Mouse (Mus musculus) spleen, postnatal 36 days (tissue): ENCODE measurements at regions not wholly inside any gene's neighbourhood (a gene's known extent, or its start where the extent isn't known, plus 50 kb on each side); places are given as distances from the start of the nearest gene placed in this dataset.

ENCODE experiments used
- DNase-seq, 2 experiments: peaks; one replicate each; pipeline ENCODE4 v3.0.0; 2022; ENCODE audit warnings: low spot score in 2 of 2, mixed read lengths in 1 of 2

GRCm38 (mm10) chr8:92518486-92518885 lies 155.6 kb upstream of the Irx6 start:
- DNase-seq, result no peak

GRCm38 (mm10) chr8:92522519-92522918 lies 151.6 kb upstream of the Irx6 start:
- no peak for DNase-seq

- no peak for DNase-seq
Observed at GRCm38 (mm10) chr8:92529756-92530155, 144.3 kb upstream of the Irx6 start.

DNA sequence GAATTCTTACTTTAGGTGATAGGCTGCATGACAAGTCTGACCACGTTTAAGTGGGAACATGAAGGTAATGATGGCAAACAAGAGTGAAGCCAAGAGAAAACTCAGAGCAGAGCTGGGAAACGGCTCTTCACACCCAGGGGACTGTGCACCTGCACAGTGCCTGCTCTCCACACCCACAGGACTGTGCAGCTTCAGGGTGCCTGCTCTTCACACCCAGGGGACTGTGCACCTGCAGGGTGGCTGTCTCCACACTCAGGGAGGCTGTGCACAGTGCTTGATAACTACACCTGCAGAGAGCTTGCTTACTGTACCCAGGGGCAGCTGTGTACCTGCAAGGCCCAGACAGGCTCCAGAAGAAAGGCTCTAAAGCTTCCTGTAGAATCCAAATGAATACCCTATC lies 133.5 kb upstream of the Irx6 start:
- DNase-seq, result peak; percentile 54 to 58

GRCm38 (mm10) chr8:92545347-92546059 lies 128.6 kb upstream of the Irx6 start:
- no peak for DNase-seq

- no peak for DNase-seq
Observed at GRCm38 (mm10) chr8:92555140-92555539, 118.9 kb upstream of the Irx6 start.

GRCm38 (mm10) chr8:92555631-92556030 lies 118.5 kb upstream of the Irx6 start:
- no peak for DNase-seq

DNA sequence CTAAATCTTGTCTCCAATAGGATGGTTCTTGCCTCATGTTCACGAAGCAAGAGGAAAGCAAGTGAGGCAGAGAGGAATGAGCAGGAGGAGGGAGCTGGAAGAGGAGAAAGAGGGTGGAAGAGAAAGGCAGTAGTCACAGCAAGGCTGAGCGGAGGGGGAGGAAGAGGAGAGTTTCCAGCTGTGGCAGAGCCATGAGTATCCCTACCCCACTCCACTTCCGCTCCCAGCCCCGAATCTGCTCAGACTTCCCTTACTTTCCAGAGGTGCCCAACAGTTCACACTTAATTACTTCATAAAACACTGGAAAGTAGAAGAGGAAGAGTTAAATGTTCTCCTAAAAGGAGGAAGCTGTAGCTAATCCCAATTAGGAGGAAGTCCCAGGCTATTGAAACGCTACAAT lies 111.6 kb upstream of the Irx6 start:
- DNase-seq, result no peak

DNA sequence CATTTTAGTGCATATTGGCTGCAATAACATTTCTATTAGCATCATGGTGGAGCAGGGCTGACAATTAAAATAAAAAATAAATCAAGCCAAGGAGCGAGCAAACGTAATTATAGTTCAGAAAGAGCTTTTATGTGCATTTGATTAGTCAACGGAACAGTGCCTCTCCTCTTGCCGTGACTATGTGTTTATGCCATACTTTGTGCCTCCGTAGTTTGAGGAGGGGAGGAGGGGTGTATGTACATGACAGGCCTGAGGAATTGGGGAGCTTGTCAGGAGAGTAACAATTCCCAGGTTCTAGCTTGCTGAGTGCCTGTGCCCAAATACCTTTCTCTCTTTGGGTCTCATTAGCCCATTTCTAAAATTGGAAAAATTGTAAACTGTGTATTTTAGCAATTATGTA lies 111.1 kb upstream of the Irx6 start:
- no peak for DNase-seq

- no peak for DNase-seq
Observed at GRCm38 (mm10) chr8:92569650-92570049, 104.4 kb upstream of the Irx6 start.

DNA sequence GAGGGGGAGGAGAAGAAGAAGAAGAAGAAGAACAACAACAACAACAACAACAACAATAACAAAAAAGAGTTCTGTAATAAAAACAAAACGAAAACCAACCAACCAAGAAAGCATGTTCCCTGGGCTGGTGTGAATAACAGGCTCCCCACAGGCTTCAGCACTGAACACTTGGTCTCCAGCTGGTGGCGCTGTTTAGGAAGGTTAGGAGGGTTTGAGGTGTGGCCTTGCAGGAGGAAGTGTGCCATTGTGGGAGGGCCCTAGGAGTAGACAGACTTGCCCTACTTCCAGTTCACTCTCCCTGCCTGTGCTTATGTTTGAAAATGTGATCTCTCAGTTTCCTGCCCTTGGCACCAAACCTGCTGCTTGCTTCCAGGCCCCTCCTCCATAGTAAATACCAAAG lies 94.6 kb upstream of the Irx6 start:
- no peak for DNase-seq

GRCm38 (mm10) chr8:92581051-92581450 lies 93.0 kb upstream of the Irx6 start:
- no peak for DNase-seq

DNA sequence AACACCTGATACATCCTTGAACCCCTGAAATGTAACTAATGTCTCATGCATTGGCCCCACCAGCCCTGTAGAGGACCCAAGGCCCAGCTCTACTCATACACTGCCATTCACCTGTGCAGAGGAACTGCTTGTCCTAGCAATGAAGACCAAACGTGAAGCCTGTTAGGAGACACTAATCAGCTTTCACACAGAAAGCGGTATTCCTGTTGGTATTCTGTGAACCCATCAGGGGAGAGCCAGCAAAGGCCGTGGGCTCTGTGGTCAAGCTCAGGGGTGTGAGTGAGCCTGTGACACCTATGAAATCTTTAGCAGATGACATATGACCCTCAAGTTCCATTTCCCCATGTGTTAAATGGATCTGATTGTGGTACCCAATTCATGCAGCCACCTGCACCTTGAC lies 73.3 kb upstream of the Irx6 start:
- DNase-seq, result no peak

DNA sequence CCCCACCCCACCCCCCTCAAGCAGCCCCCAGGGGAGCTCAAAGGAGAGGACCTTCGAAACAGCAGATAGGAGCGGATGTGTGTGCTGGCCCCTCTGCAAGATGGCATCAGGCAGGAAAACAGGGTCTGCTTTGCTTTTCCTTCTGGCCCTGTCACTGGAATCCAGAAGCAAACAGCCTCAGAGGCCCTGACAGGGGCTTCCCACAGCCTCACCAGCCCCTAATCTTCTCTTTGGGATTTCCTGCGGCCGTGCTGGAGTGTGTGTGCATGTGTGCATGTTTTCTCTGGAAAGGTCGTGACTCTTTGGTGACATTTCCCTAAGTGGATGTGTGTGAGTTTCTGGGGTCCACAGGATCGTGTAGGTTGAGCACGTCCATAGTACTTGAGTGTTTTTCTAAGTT lies 71.1 kb upstream of the Irx6 start:
- DNase-seq, result no peak

GRCm38 (mm10) chr8:92605631-92606030 lies 68.5 kb upstream of the Irx6 start:
- DNase-seq, result no peak

- DNase-seq, result no peak
Observed at GRCm38 (mm10) chr8:92607604-92608003, 66.5 kb upstream of the Irx6 start.

DNA sequence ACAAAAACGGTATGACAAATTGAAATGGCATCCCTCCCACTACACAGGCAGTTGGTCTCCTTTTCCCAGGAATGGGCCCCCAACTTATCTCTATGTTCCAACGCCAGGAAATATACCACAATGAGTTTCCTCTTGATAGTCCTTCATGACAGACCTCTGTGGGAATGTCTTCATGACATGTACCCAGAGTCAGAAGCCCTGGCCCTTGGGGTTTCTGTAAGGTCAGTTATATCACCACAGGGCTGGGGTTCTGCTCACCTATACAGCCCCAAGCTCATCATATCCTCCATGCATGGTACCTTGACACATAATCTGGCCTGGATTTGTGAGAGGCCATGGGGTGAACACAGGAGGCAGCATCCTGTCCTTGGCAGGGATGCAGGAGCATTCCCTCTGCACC lies 64.2 kb upstream of the Irx6 start:
- DNase-seq, result no peak

- DNase-seq, result no peak
Observed at GRCm38 (mm10) chr8:92610487-92611059, 63.5 kb upstream of the Irx6 start.

- no peak for DNase-seq
Observed at GRCm38 (mm10) chr8:92613486-92613885, 60.6 kb upstream of the Irx6 start.

DNA sequence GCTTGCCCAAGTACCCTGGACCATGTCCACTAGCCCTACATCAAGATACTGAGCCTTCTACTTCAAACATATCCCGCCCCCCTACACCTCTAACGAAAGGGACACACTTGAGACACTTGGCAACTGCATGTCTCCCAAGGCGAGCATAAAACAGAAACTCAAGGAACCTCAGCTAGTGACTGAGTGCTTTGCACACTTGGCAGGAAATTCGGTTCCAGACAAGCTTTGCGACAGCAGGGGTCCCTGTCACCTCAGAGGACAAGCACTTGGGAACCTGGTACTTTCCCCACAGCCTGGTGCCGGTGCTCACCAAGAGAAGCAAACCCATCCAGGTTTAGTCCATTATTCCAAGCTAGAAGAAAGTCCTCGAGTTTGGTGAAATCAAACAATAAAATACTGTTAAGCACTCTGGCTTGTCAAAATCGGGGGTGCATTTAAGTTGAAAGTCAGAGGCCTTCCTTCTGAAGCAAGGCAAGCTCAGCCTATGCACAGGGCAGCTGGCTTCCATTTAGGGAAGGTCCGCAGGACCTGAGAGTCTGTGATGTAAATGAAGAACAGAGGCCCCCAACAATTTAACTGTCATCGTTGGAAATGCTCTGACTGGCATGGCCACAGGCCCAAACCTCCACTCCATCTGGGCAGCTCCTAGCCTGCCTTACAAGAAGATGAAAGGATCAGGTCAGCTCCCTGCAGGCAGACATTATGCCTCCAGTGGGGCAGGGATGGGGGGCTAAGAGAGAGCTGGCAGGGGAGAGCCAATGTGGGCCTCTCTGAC lies 57.6 kb upstream of the Irx6 start:
- no peak for DNase-seq

- no peak for DNase-seq
Observed at GRCm38 (mm10) chr8:92618281-92618680, 55.8 kb upstream of the Irx6 start.
